Mouse (Mus musculus) heart, embryonic 14.5 days (tissue): ENCODE results near the gene Abcg2. TPM values are rescaled to one million over a fixed set of nuclear protein-coding genes. Genes with fewer than 3 reads are reported as not detected.

ENCODE experiments used
- ATAC-seq: fragments of 200-750 bp; cut with Nextera tagmentation; 2 replicates; pipeline ENCODE4 v1.8.0; 2017; ENCODE audit warnings: low read depth, moderate TSS enrichment; ENCODE audit not compliant: insufficient number of reproducible peaks, insufficient read depth, low FRiP score
- H3K27ac ChIP-seq, 2 experiments: fragments of 200-500 bp in 1 of 2; fragments of 300-500 bp in 1 of 2; sonication (generic) in 1 of 2; replicated peaks in 1 of 2; 2 replicates each; pipeline ENCODE4 v1.5.1; 2012 to 2014; ENCODE audit warnings: low read depth in 2 of 2, low read length in 2 of 2, control low read depth in 1 of 2, mild to moderate bottlenecking in 1 of 2, mixed read lengths in 1 of 2; ENCODE audit not compliant: control insufficient read depth in 1 of 2, insufficient read depth in 1 of 2
- H3K27me3 ChIP-seq: fragments of 300-500 bp; sonication (generic); 2 replicates; pipeline ENCODE4 v1.6.1; 2014; ENCODE audit warnings: mild to moderate bottlenecking, low read length, control low read depth; ENCODE audit not compliant: control insufficient read depth, insufficient read depth
- H3K36me3 ChIP-seq: fragments of 300-500 bp; sonication (generic); 2 replicates; pipeline ENCODE4 v1.6.1; 2014; ENCODE audit warnings: mild to moderate bottlenecking, control low read depth, low read length, mixed read lengths; ENCODE audit not compliant: control insufficient read depth, insufficient read depth
- H3K4me1 ChIP-seq, 2 experiments: fragments of 200-500 bp in 1 of 2; fragments of 300-500 bp in 1 of 2; sonication (generic) in 1 of 2; 2 replicates each; pipeline ENCODE4 v1.6.1; 2012 to 2014; ENCODE audit warnings: low read length in 2 of 2, control low read depth in 1 of 2, mixed read lengths in 1 of 2; ENCODE audit not compliant: control insufficient read depth in 2 of 2, insufficient read depth in 2 of 2
- H3K4me2 ChIP-seq: fragments of 300-500 bp; sonication (generic); 2 replicates; pipeline ENCODE4 v1.6.1; 2014; ENCODE audit warnings: mild to moderate bottlenecking, low read length
- H3K4me3 ChIP-seq, 2 experiments: fragments of 200-500 bp in 1 of 2; fragments of 300-500 bp in 1 of 2; sonication (generic) in 1 of 2; 2 replicates each; pipeline ENCODE4 v1.5.1; 2012 to 2014; ENCODE audit warnings: low read length in 2 of 2, mild to moderate bottlenecking in 2 of 2, control low read depth in 1 of 2, low read depth in 1 of 2, moderate library complexity in 1 of 2; ENCODE audit not compliant: control insufficient read depth in 1 of 2, insufficient read depth in 1 of 2
- H3K9ac ChIP-seq: fragments of 300-500 bp; sonication (generic); 2 replicates; pipeline ENCODE4 v1.6.1; 2014; ENCODE audit warnings: mild to moderate bottlenecking, low read length
- H3K9me3 ChIP-seq: fragments of 300-500 bp; sonication (generic); 2 replicates; pipeline ENCODE4 v1.6.1; 2016; ENCODE audit warnings: low read length, control low read depth; ENCODE audit not compliant: control insufficient read depth
- WGBS: fragments of 180-500 bp; shearing (Covaris S2); extraction: QIAGEN DNeasy Blood & Tissue Kit; methylation state at CpG from one replicate; pipeline ENCODE4 v1.1.7; 2014; 5-methylcytosine and 5-hydroxymethylcytosine counted together
- polyA plus RNA-seq: library from polyadenylated mRNA; unstranded; fragments of >200 nt; fragmentation: Nextera tagmentation; extraction: Ambion mirVana; gene quantifications from 2 replicates; pipeline ENCODE4 v1.2.1, GENCODE M21; 2014

Gene Abcg2
- polyA plus RNA-seq, 1 experiment from 2014 or later = 68.0 TPM

DNA sequence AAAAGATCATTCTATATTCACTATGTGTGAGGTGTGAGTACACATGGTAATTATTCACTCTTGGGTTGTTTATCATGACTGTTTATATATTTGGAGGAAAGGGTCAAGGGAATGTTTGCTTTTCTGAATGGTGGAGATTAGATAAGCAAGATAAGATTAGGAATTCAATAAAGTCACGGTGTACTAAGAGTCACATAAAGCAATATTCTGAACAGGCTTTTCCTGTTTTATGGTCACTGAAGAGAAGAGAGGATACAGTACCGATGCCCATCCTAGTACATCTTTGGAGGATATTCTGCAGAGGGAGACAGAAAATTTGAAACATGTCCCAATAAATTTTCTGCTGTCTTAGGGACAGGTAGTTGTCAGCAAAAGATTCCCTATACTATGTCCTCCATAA is 127.6 kb downstream of the Abcg2 start:
- no peak for ATAC-seq
- Histone ChIP-seq H3K27me3 (no peaks in the 10 kb centered on the region), H3K9ac (no peak overlapping the region), H3K4me2 (no peak overlapping the region), H3K4me1 (no peaks in the 10 kb centered on the region), H3K36me3 (no peaks in the 10 kb centered on the region), H3K27ac (no peak overlapping the region), H3K4me3 (no peak overlapping the region), H3K9me3 (no peaks in the 10 kb centered on the region)
- 64% methylated on average over 2 of the region's 2 CpGs for WGBS

DNA sequence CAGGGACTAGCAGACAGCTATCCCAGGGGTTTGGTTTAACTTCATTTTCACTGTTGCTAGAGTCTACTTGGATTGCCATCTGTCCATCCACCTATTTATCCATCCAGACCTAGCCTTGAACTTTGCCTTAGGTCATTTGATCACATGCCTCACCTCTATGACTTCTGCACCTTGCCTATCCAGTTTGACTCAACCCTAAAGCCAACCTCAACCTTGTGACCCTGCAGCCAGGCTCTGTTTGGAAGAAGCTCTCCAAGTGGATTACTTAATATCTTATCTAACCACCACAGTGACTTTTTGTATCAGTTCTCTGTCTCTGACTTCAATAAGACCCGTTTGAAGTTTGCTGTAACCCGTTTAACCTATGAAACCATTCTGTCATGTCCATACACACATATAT is 149.5 kb downstream of the Abcg2 start:
- Histone ChIP-seq H3K9me3 (no peaks in the 10 kb centered on the region), H3K4me3 (no peak overlapping the region), H3K4me1 (no peaks in the 10 kb centered on the region), H3K36me3 (no peaks in the 10 kb centered on the region), H3K27ac (no peak overlapping the region), H3K4me2 (no peak overlapping the region), H3K9ac (no peak overlapping the region), H3K27me3 (no peaks in the 10 kb centered on the region)
- no peak for ATAC-seq
- 48% methylated on average over 2 of the region's 2 CpGs for WGBS

DNA sequence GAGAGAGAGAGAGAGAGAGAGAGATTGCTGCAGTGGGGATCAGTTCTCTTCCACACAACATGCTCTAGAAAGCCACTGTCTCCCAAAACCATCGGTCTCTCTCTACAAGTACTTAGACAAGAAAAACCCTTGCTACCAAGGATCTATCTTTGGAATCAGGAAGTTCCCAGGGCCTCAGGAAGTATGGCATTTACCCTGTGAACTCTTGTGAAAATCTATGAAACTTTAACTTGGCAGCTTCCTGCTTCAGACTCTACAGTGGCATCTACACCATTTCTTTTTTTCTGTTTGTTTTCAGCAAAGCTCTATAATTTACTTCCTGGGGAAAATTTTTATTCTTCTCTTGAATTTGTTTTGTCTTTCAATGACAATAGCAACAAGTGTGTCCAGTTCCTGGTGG is 150.8 kb downstream of the Abcg2 start:
- H3K36me3 ChIP-seq = no peaks in the 10 kb centered on the region
- H3K4me1 ChIP-seq = no peaks in the 10 kb centered on the region
- H3K4me3 ChIP-seq = no peak overlapping the region
- 23% methylated on average over 1 of the region's 1 CpGs for WGBS
- H3K27me3 ChIP-seq = no peaks in the 10 kb centered on the region
- H3K9ac ChIP-seq = no peak overlapping the region
- no peaks in the 10 kb centered on the region for H3K9me3 ChIP-seq
- no peak for ATAC-seq
- no peak overlapping the region for H3K4me2 ChIP-seq
- no peak overlapping the region; a peak in 1 of 4 replicates for H3K27ac ChIP-seq

Other genes starting within 250 kb of the Abcg2 start
- gene Vmn1r30, start 141.1 kb upstream of the Abcg2 start, polyA plus RNA-seq = not detected in 2 replicates
- not detected in 2 replicates for gene Vmn1r31, start 109.2 kb upstream of the Abcg2 start, polyA plus RNA-seq
- 58.2 and 65.8 TPM in 2 replicates for gene Herc3, start 246.9 kb downstream of the Abcg2 start, polyA plus RNA-seq